Mouse (Mus musculus): Measurements from ENCODE around the gene 9530068E07Rik. TPM values are rescaled to one million over a fixed set of nuclear protein-coding genes. Genes with fewer than 3 reads are reported as not detected.

9530068E07Rik gene
- polyA plus RNA-seq, 3 experiments from 2014 or later: 36.1 to 45.4 (median 44.5) TPM

DNA sequence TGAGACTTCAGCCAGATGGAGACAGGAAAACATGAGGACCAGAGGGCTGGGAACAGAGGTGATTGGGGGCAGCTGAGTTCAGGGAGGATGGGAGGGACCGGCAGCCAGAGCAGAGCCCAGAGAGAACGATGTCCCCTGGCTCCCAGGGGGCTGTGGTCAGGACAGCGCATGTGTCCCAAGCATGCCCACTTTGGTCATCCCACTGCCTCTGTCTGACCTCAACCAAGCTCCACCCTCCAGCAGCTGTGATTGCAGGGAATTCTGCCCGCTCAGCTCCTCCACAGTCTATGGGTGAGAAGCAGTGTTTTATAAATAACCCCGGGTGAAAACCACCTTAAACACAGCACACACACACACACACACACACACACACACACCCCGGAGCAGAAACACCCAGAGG is 33.2 kb downstream of the 9530068E07Rik start:
- no peak for ATAC-seq

DNA sequence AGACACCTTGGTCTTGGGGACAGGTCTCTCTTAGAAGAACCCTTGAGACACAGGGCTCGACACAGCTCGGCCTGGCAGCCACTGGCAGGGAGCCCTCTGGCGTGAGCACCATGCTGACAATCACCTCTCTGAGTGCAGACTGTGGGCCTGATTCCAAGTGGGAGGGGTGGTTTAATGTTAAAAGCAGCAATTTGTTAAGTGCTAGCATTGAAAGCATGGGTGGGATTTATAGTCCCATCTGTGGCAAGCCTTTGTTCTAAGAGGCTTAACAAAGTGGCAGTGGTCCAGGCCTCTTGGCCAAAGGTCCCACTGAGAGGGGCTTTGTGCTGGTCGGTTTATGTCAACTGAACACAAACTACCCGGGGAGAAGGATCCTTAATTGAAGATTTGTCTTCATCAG is 35.4 kb downstream of the 9530068E07Rik start:
- ATAC-seq: no peak

DNA sequence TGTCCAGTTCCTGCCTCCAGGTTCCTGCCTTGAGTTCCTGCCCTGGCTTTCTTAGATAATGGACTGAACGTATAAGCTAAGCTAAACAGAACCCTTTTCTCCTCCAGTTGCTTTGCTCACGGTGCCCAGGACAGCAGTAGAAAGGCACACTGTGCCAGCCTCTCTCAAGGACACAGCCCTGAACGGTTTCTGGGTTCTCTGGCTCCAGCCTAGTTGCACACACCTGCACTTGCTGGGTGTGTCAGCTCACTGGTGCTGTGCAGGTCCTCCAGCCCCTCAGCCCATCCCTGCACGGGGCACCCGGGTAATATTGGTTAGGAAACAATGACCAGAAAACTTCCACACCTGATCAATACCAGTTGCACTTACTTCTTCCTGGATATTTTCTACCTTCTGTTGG is 35.9 kb downstream of the 9530068E07Rik start:
- no peak for ATAC-seq

DNA sequence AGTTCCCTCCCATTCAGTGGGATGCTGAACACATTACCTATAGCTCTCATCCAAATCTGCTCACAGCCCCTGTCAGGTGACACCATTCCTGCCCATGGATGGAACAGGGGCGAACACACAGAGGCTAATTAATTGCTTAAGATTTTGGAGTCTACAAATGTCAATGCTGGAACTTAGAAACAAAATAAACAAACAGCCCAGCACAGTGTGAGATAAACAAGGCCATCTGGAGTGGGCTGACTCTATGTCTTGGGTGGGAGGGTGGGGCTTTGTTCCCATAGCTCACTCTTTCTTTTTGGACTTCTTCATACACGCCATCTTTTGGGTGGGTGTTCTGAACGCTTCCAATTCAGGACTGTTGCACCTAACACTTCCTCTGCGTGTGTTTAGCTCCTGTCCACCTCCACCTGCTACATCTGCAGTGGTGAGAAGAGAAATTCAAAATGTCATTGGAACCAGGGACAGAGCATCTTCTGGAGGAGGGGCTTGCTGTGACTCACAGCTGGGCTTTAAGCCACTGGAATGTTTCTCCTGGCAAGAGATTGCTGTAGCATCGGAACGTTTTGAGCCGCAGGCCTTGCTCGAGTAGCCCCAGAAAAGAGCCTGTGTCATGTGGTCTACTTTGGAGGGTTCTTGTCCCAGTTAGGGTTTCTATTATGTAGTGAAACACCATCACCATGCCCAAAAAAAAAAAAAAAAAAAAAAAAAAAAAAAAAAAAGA is 37.0 kb downstream of the 9530068E07Rik start:
- ATAC-seq: no peak

DNA sequence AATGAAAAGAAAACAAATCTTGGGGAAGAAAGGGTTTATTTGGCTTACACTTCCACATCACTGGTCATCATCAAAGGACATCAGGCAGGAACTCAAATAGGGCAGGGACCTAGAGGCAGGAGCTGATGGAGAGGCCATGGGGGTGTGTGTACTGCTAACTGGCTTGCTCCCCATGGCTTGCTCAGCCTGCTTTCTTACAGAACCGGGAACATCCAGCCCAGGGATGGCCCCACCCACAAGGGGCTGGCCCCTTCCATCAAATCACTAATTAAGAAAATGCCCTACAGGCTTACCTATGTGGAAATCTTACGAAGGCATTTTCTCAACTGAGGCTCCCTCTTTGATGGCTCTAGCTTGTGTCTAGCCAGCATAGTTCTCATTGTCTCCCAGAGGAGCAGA is 37.6 kb downstream of the 9530068E07Rik start:
- no peak for ATAC-seq

DNA sequence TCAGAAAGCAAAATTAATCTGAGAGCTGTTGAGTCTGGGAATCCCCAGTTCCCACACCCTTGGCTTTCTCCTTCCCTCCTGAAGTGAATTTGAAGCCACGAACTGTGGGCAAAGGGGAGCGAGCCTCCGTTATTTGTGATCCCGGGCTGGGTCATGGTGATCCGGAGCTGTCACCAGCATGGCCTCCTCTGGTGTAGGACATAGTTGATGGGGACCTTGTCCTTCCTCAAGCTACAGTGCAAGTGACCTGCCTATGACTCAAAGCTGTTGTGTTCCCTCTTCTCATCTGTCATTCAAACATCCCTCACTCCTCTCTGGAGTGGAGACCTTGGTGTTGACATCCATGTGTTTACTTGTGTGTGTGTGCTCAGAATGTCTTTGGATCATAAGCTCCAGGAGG is 39.2 kb downstream of the 9530068E07Rik start:
- ATAC-seq: no peak

DNA sequence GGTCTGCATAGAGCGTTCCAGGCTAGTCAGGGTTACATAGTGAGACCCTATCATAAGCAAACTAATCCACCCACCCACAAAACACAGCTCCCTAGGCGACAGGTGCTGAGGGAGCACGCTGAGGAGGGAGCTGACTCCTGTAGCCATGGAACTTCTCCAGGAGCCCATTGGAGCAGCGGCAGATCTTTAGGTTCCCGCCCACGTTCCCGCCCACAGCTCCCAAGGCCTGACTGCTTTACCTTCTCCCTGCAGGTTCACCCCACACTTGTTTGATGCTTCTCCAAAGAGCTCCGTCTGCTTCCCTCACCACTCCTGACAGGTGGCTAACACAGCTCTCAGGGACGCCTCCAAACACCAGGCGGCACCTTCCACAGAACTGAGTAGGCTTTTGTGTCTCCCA is 40.9 kb downstream of the 9530068E07Rik start:
- no peak for ATAC-seq

DNA sequence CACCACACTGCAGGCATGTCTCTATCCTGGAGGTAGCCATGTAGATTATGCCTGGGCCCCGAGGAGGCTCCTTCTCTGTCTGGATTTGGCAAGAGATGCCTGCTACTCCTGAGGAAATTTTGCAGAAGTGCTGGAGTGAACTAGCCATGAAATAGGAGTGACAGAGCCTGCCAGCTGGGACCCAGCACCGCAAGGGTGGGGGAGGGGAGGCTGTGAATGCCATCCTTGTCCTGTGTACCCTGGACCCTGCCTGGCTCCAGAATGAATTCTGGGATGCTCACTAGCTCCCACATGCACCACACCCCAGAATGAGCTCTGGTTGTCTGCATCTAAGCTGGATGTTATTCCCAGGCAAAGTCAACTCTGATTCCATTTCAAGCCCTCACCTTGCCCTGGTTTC is 44.9 kb downstream of the 9530068E07Rik start:
- no peak for ATAC-seq

DNA sequence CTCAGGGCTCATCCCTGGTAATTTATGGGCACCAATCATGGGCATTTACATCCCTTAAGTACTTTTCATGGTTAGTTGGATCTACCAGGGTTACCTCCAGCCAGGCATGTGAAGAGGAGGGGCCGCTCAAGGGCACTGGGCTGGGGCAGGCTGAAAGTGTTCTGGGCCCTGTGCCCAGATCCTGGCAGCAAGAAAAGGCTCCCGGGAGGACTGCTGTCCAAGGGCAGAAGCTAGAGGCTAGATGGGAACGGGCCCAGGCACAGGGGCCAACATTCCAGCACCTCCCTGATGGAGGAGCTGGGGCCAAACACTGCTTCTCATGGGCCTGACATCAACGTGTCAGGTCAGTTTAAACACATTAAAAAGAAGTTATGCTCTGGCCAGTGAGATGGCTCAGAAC is 51.0 kb downstream of the 9530068E07Rik start:
- no peak for ATAC-seq

DNA sequence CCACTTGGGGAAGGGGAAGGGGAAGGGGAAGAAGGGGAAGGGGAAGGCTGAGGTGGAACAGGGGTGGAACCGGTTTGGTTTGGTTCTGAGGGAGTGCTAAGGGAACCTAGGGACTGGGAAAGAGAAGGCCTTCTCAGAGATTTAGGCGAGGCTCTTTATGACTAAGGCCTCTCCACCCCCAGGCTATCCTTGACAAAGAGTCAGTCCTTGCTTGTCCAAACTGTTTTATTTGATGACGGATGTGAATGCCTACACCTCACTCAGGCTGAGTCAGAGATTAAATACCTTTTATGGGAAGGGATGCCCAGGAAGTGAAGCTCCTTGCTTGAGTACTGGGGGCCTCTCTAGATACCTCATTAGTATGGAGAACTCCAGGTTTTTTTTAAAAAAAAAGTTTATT is 52.8 kb downstream of the 9530068E07Rik start:
- ATAC-seq: no peak

DNA sequence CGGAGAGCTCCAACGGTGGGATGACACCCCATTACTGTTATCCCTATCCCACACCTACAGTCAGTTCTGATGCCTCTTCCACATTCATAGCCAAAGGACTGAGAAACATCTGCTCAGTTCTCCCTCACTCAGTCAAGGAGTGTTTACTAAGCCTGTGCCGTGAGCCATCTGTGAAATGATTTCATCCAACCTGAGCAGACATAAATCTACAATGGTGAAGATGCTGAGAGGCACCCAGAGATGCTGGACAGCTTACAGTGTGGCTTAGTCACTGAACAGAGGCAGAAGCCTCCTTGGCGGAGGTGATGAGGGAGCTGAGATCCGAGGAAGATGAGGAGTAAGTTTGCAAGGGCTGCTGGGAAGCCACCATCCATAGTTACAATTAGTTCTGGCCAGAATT is 62.1 kb downstream of the 9530068E07Rik start:
- no peak for ATAC-seq

Other genes starting within 250 kb of the 9530068E07Rik start
- gene Olfr1371, start 182.4 kb upstream of the 9530068E07Rik start, polyA plus RNA-seq (2017; shearing (Covaris generic)): not detected
- 100 to 1,000 TPM; 274 to 332 (median 300) TPM for gene Skp1a, start 164.4 kb upstream of the 9530068E07Rik start, polyA plus RNA-seq (2017; shearing (Covaris generic))
- gene Tcf7, start 113.4 kb upstream of the 9530068E07Rik start, polyA plus RNA-seq (2017; shearing (Covaris generic)): 100 to 1,000 TPM; 144 to 447 (median 399) TPM
- 100 to 1,000 TPM in 1 of 3 experiments, 10 to 100 TPM in 2; 67.6 to 143 (median 84.9) TPM for gene Vdac1, start 35.6 kb upstream of the 9530068E07Rik start, polyA plus RNA-seq (2017; shearing (Covaris generic))

All from inflammation-experienced regulatory T-cells, adult 6 months (primary cell).